Mouse (Mus musculus) ZHBTc4 (cell line): Measurements from ENCODE around the gene Aplnr.

Experiments used
- DNase-seq: peaks from one replicate; pipeline ENCODE4 v3.0.0-alpha.2; 2011; ENCODE audit warnings: low read depth, low spot score

The Aplnr gene

DNA sequence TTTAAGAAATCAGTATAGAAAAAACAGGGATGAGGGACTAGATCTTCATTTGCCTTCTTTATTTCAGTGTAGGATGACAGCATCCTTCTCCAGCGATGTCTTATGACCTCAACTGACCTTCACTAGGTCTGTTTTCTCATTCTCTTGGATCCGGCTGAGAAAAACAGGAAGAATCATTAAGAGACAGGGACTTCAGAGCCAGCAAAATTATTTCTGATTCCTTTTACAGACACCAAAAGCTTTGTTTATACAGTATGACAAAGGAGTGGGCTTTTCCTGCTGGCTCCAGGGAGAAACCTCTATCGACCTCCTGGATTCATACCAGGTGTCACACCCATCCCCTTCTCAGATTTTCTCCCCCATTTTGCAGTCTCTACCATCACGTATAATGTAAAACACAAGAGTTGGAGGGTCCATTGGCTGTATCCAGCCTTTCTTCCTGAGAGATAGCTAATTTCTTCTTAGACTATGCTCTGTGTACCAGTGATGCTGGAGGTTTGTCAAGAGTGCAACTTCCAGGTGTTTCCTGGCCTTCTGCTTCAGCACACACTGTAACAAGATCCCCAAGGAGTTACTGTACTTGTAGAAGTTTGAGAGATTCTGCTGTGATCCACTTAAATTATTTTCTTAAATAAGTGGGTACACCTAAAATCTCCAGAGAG, 42.2 kb downstream of the Aplnr start:
- DNase-seq: no peak

GRCm38 (mm10) chr2:85187582-85188151, 51.6 kb downstream of the Aplnr start:
- no peak for DNase-seq
